Mouse (Mus musculus): ENCODE data around the gene Gm10282. TPM values are rescaled to one million over a fixed set of nuclear protein-coding genes. Genes with fewer than 3 reads are reported as not detected.

The Gm10282 gene
- polyA plus RNA-seq, 1 experiment from 2014 or later = 30.3 TPM

DNA sequence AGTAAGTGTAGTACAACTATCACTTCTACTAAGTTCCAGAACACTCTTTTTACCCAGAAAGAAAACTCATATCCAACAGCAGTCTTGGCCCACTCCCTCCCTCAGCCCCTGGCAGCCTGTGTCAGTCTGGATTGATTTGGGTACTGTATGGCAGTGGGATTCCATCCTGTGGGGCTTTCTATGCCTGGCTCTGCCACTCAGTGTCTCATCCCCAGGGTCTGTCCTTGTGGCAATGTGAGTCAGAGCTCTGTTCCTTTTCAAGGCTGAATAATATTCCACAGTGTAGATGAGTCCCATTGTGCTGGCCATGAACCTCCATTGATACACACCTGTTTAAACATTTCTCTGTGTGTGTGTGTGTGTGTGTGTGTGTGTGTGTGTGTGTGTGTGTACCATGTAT lies 38.4 kb downstream of the Gm10282 start:
- no peak for ATAC-seq (replicated peaks; ENCODE audit: low FRiP score)
- Histone ChIP-seq H3K27ac (no peak overlapping the region), H3K4me1 (0 out of 2 replicates have a peak, but pooled peaks cover 7% of the 10 kb centered on the region), H3K4me2 (no peak overlapping the region), H3K36me3 (no peaks in the 10 kb centered on the region), H3K4me3 (replicated peaks) (no peak overlapping the region), H3K27me3 (no peaks in the 10 kb centered on the region), H3K9me3 (replicated peaks) (no peaks in the 10 kb centered on the region), H3K9ac (no peak overlapping the region)

DNA sequence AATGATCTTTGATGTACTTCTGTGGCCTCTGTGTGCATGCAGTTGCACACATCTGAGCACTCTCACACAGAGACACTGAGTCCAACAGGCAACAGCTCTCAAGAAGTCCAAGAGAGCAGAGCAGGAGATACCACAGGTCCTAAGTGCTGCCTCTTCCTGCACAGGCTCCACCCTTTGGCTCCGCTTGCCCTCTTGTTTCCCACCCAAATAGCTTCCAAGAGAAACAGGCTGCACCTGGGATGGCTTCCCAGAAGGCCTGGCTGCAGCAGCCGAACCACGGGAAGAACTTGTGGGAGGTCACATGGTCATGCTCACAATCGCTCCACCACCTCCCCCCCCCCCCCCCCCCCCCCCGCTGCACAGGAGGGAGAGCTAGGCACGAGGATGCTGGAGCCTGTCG lies 39.7 kb downstream of the Gm10282 start:
- WGBS = 56% methylated on average over 5 of the region's 7 CpGs
- H3K4me2 ChIP-seq = no peak overlapping the region

GRCm38 (mm10) chr8:72263451-72263850 lies 41.6 kb downstream of the Gm10282 start:
- ATAC-seq (replicated peaks; ENCODE audit: low FRiP score) = no peak
- H3K9ac ChIP-seq = no peak overlapping the region
- H3K4me1 ChIP-seq = 0 out of 2 replicates have a peak, but pooled peaks cover 3% of the 10 kb centered on the region
- no peak overlapping the region for H3K27ac ChIP-seq
- 70% methylated on average over 7 of the region's 7 CpGs for WGBS
- no peak overlapping the region for H3K4me3 ChIP-seq (replicated peaks)
- no peaks in the 10 kb centered on the region for H3K9me3 ChIP-seq (replicated peaks)
- no peaks in the 10 kb centered on the region for H3K27me3 ChIP-seq
- H3K36me3 ChIP-seq = no peaks in the 10 kb centered on the region
- no peak overlapping the region for H3K4me2 ChIP-seq

More for the DNA sequence above, 39.7 kb downstream of the Gm10282 start:
- Histone ChIP-seq H3K4me3 (replicated peaks) (no peak overlapping the region), H3K9me3 (replicated peaks) (no peaks in the 10 kb centered on the region), H3K4me1 (0 out of 2 replicates have a peak, but pooled peaks cover 3% of the 10 kb centered on the region), H3K36me3 (no peaks in the 10 kb centered on the region), H3K27ac (no peak overlapping the region), H3K27me3 (no peaks in the 10 kb centered on the region), H3K9ac (no peak overlapping the region)
- ATAC-seq (replicated peaks; ENCODE audit: low FRiP score) = no peak

DNA sequence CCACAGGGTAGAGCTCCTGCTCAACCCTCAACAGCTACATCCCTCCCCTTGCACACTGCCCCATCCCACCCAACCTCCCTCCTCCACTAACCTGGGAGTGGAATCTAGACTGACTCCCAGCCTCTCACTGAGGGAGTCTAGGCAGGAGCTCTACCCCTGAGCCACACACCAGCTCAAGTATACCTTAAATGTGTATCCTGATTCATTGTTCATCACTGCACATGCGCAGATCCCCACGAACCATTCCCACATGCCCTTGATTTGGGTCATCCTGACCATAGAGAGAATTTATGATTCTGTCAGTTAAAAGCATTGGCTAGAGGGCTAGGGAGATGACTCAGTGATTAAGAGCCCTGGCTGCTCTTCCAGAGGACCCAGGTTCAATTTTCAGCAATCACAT lies 42.3 kb downstream of the Gm10282 start:
- Histone ChIP-seq H3K36me3 (no peaks in the 10 kb centered on the region), H3K9ac (no peak overlapping the region), H3K27ac (no peak overlapping the region), H3K4me1 (0 out of 2 replicates have a peak, but pooled peaks cover 3% of the 10 kb centered on the region), H3K27me3 (no peaks in the 10 kb centered on the region), H3K4me2 (no peak overlapping the region), H3K4me3 (replicated peaks) (no peak overlapping the region), H3K9me3 (replicated peaks) (no peaks in the 10 kb centered on the region)
- ATAC-seq (replicated peaks; ENCODE audit: low FRiP score) = no peak
- 79% methylated on average over 2 of the region's 2 CpGs for WGBS

GRCm38 (mm10) chr8:72261872-72262271 lies 43.2 kb downstream of the Gm10282 start:
- Histone ChIP-seq H3K4me2 (no peak overlapping the region), H3K27ac (no peak overlapping the region), H3K9me3 (replicated peaks) (no peaks in the 10 kb centered on the region), H3K27me3 (no peaks in the 10 kb centered on the region), H3K4me3 (replicated peaks) (no peak overlapping the region), H3K9ac (no peak overlapping the region), H3K36me3 (peaks cover 3% of the 10 kb centered on the region; the same call in 1 of the 2 replicates), H3K4me1 (0 out of 2 replicates have a peak, but pooled peaks cover 3% of the 10 kb centered on the region)
- ATAC-seq (replicated peaks; ENCODE audit: low FRiP score) = no peak
- 48% methylated on average over 5 of the region's 5 CpGs for WGBS

DNA sequence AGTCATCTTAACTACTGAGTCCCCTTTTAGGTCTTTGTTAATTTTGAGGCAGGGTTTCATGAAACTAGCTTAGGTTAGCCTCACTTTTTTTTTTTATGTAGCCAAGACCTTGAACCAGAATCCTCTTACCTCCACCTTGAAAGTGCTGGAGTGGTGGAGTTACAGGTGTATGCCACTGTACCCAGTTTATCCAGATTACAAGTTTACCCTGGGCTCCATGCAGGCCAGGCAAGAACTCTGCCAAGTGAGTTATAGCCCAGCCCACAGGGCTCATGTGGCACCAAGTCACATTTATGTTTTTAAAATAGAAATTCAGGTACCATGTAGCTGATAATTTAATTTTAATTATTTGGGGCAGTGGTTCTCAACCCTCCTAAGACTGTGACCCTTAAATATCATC lies 43.6 kb downstream of the Gm10282 start:
- H3K4me3 ChIP-seq (replicated peaks) = no peak overlapping the region
- 0 out of 2 replicates have a peak, but pooled peaks cover 3% of the 10 kb centered on the region for H3K4me1 ChIP-seq
- no peaks in the 10 kb centered on the region for H3K9me3 ChIP-seq (replicated peaks)
- no peak overlapping the region for H3K27ac ChIP-seq
- no peak overlapping the region for H3K4me2 ChIP-seq
- no peaks in the 10 kb centered on the region for H3K27me3 ChIP-seq
- peaks cover 6% of the 10 kb centered on the region; the same call in 1 of the 2 replicates for H3K36me3 ChIP-seq
- no peak overlapping the region for H3K9ac ChIP-seq
- no peak for ATAC-seq (replicated peaks; ENCODE audit: low FRiP score)

DNA sequence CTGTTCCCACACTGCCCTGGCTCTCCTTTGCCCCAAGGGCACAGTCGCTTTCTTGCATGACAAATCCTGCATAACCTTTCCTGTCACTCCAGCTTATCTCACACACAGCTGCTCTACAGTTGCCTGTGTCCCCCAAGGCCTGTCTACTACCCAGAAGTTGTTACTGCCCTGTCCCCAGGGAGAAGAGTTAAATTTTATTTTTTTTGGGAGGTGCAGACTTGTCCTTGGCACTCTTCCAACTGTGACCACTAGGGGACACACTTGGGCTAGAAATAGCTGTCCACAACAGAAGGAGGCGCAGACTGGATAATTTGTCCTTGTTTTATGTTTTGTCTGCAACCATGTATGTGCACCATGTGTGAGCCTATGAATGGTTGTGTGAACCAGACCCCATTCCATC lies 44.0 kb downstream of the Gm10282 start:
- H3K27ac ChIP-seq = no peak overlapping the region
- H3K9ac ChIP-seq = no peak overlapping the region
- no peaks in the 10 kb centered on the region for H3K9me3 ChIP-seq (replicated peaks)
- H3K36me3 ChIP-seq = peaks cover 6% of the 10 kb centered on the region; the same call in 1 of the 2 replicates
- peak; percentile 56 for ATAC-seq (replicated peaks; ENCODE audit: low FRiP score)
- no peak overlapping the region for H3K4me3 ChIP-seq (replicated peaks)
- no peaks in the 10 kb centered on the region for H3K27me3 ChIP-seq
- 29% methylated on average over 2 of the region's 2 CpGs for WGBS
- 0 out of 2 replicates have a peak, but pooled peaks cover 3% of the 10 kb centered on the region for H3K4me1 ChIP-seq
- H3K4me2 ChIP-seq = no peak overlapping the region

DNA sequence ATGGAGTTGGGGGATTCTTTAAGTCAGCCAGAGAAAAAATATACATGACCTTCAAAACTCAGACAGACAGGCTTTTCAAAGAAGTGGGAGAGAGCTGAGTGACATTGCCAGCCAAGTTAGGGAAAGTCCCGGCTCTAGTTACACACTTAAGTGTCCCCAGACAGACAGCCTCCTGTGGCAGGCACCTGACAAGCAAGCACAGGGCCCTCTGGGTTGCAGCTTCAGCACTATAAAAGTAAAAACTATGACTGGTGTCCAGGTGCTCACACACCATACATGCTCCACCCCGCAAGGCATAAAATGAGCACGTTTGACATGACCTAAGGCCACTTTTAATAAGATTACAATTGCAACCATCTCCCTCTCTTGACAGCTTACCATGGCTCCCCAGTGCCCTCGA lies 44.5 kb downstream of the Gm10282 start:
- 53% methylated on average over 4 of the region's 4 CpGs for WGBS
- H3K27ac ChIP-seq = no peak overlapping the region
- H3K4me2 ChIP-seq = no peak overlapping the region
- no peaks in the 10 kb centered on the region for H3K27me3 ChIP-seq
- peaks cover 11% of the 10 kb centered on the region; the same call in 1 of the 2 replicates for H3K36me3 ChIP-seq
- no peak overlapping the region for H3K4me3 ChIP-seq (replicated peaks)
- 0 out of 2 replicates have a peak, but pooled peaks cover 3% of the 10 kb centered on the region for H3K4me1 ChIP-seq
- no peaks in the 10 kb centered on the region for H3K9me3 ChIP-seq (replicated peaks)
- ATAC-seq (replicated peaks; ENCODE audit: low FRiP score) = no peak
- no peak overlapping the region for H3K9ac ChIP-seq

GRCm38 (mm10) chr8:72259862-72260261 lies 45.2 kb downstream of the Gm10282 start:
- no peak for ATAC-seq (replicated peaks; ENCODE audit: low FRiP score)
- Histone ChIP-seq H3K4me1 (0 out of 2 replicates have a peak, but pooled peaks cover 3% of the 10 kb centered on the region), H3K9ac (no peak overlapping the region), H3K27me3 (no peaks in the 10 kb centered on the region), H3K27ac (no peak overlapping the region), H3K4me3 (replicated peaks) (no peak overlapping the region), H3K9me3 (replicated peaks) (no peaks in the 10 kb centered on the region), H3K36me3 (peaks cover 18% of the 10 kb centered on the region; the same call in 1 of the 2 replicates), H3K4me2 (no peak overlapping the region)
- 60% methylated on average over 2 of the region's 2 CpGs for WGBS

- Histone ChIP-seq H3K4me3 (replicated peaks) (no peak overlapping the region), H3K27ac (no peak overlapping the region), H3K4me2 (no peak overlapping the region), H3K9me3 (replicated peaks) (no peaks in the 10 kb centered on the region), H3K9ac (no peak overlapping the region), H3K36me3 (peaks cover 34% of the 10 kb centered on the region), H3K4me1 (0 out of 2 replicates have a peak, but pooled peaks cover 3% of the 10 kb centered on the region), H3K27me3 (no peaks in the 10 kb centered on the region)
- WGBS = 96% methylated on average over 1 of the region's 1 CpGs
- ATAC-seq (replicated peaks; ENCODE audit: low FRiP score) = no peak
These were observed 47.2 kb downstream of the Gm10282 start for GRCm38 (mm10) chr8:72257902-72258238.

DNA sequence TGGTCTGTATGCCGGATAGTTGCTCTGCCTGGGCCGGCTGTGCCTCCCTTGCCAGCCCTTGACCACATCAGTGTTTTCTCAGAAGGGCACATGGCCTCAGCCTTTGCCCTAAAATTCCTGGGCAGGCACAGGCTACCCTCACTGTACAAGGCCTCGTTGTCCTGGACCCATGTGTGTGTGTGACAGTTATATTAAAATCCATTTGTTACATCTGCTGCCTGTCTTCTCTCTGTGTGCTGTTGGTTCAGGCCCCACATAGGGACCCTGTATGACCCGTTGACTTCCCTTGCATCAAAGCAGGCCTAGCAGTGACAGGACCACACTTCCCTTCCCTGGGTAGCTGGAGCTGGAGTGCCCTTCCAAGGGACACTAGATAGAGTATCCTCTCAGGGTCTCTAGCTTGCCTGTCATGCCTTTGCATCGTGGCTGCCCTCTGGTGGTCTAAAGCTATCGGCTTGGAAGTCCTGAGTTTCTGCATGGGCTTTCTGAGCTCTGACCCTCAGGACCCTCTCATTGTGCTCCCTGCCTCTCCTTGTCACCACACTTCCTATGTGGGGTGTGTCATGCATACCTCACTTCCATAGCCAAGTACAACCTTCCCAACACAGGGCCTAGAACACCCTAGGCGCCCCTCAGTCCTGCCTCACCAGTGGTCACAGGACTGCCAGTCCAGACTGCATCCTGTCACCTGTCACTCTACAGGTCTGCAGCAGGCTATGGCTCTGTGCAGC lies 47.7 kb downstream of the Gm10282 start:
- WGBS = 58% methylated on average over 7 of the region's 7 CpGs
- H3K9ac ChIP-seq = no peak overlapping the region
- no peaks in the 10 kb centered on the region for H3K27me3 ChIP-seq
- H3K36me3 ChIP-seq = peaks cover 39% of the 10 kb centered on the region
- no peak overlapping the region for H3K27ac ChIP-seq
- no peak overlapping the region for H3K4me3 ChIP-seq (replicated peaks)
- H3K4me1 ChIP-seq = 0 out of 2 replicates have a peak, but pooled peaks cover 3% of the 10 kb centered on the region
- no peak overlapping the region for H3K4me2 ChIP-seq
- no peaks in the 10 kb centered on the region for H3K9me3 ChIP-seq (replicated peaks)
- peak; percentile 37; the same call in 1 of the 2 replicates for ATAC-seq (replicated peaks; ENCODE audit: low FRiP score)
